Mouse (Mus musculus) heart, adult 2 months (tissue): Measurements from ENCODE around the gene Mrpl4.

Experiments
- CTCF ChIP-seq: fragments of 200-600 bp; IDR thresholded peaks from 2 replicates; pipeline ENCODE4 v1.8.1; 2022; ENCODE audit warnings: antibody characterized with exemption, mild to moderate bottlenecking, moderate library complexity
- EP300 ChIP-seq: fragments of 200-500 bp; IDR thresholded peaks from 2 replicates; pipeline ENCODE4 v1.6.1; 2011; ENCODE audit warnings: low read depth, low read length, control low read depth; ENCODE audit not compliant: insufficient read depth
- POLR2A ChIP-seq: fragments of 200-500 bp; IDR thresholded peaks from 2 replicates; pipeline ENCODE4 v1.6.1; 2011; ENCODE audit warnings: mild to moderate bottlenecking, low read depth, low read length, control low read depth; ENCODE audit not compliant: insufficient read depth

GRCm38 (mm10) chr9:21000811-21001210 lies 1.7 kb upstream of the Mrpl4 start:
- TF ChIP-seq POLR2A (no peak), CTCF (peak; percentile 63), EP300 (no peak)
